Mouse (Mus musculus): ENCODE data around the gene Zfp831.

- no peak for TF ChIP-seq POLR2A (IDR thresholded peaks at IDR 0.05; ENCODE audit: borderline replicate concordance, insufficient read depth, low read length)
- TF ChIP-seq CTCF (IDR thresholded peaks at IDR 0.05; ENCODE audit: borderline replicate concordance, insufficient read depth, low read depth, low read length) = no peak
Measured at GRCm38 (mm10) chr2:174717857-174718256, 74.5 kb downstream of the Zfp831 start.

Measured in cerebellum, adult 2 months (tissue).